Mouse (Mus musculus): ENCODE data around the gene Olfr62.
A peak's percentile ranks its signal among the peaks of the same experiment; 100 is the strongest.

- TF ChIP-seq CTCF (IDR thresholded peaks at IDR 0.05; ENCODE audit: control insufficient read depth, insufficient read depth, low read length) (no peak), POLR2A (IDR thresholded peaks at IDR 0.05; ENCODE audit: borderline replicate concordance, control insufficient read depth, low read depth, low read length) (peak; percentile 48; the same call in 1 of the 2 replicates)
Measured at GRCm38 (mm10) chr4:118620279-118620966, 38.3 kb upstream of the Olfr62 start, which contains the start of the genes Cfap57 and Ebna1bp2.

Data from bone marrow, adult 2 months (tissue).